Mouse (Mus musculus): Measurements from ENCODE around the gene Tmtc4. TPM values are rescaled to one million over a fixed set of nuclear protein-coding genes. Genes with fewer than 3 reads are reported as not detected.

Tmtc4 gene
- total RNA-seq, 2 experiments from 2014 or later: 9.6 to 15.2 TPM

- DNase-seq (ENCODE audit: low spot score): no peak
Measured at GRCm38 (mm10) chr14:122881699-122882098, 102.1 kb downstream of the Tmtc4 start.

GRCm38 (mm10) chr14:122880291-122880690 is 103.5 kb downstream of the Tmtc4 start:
- intact Hi-C loops (cut with DNase I): no loop called here
- no peak for DNase-seq (ENCODE audit: low spot score)

More at GRCm38 (mm10) chr14:122881699-122882098, 102.1 kb downstream of the Tmtc4 start:
- intact Hi-C loops (cut with DNase I): no loop called here

- no peak for DNase-seq (ENCODE audit: low spot score)
- intact Hi-C loops (cut with DNase I): loop anchor here (10.0 kb wide), 2 partner anchors 683 to 813 kb away; no protein-coding TSS in a partner anchor
Measured at GRCm38 (mm10) chr14:122877787-122878186, 106.0 kb downstream of the Tmtc4 start.

GRCm38 (mm10) chr14:122876723-122877122 is 107.1 kb downstream of the Tmtc4 start:
- no peak for DNase-seq (ENCODE audit: low spot score)
- intact Hi-C loops (cut with DNase I): loop anchor here (1.0 to 10.0 kb wide), 4 partner anchors 367 to 812 kb away; no protein-coding TSS in a partner anchor

GRCm38 (mm10) chr14:122876163-122876562 is 107.7 kb downstream of the Tmtc4 start:
- intact Hi-C loops (cut with DNase I): loop anchor here (1.0 to 10.0 kb wide), 4 partner anchors 367 to 811 kb away; no protein-coding TSS in a partner anchor

GRCm38 (mm10) chr14:122875636-122876035 is 108.2 kb downstream of the Tmtc4 start:
- DNase-seq (ENCODE audit: low spot score): no peak
- intact Hi-C loops (cut with DNase I): loop anchor here (1.0 to 10.0 kb wide), 4 partner anchors 366 to 811 kb away; no protein-coding TSS in a partner anchor

More at GRCm38 (mm10) chr14:122876163-122876562, 107.7 kb downstream of the Tmtc4 start:
- peak; percentile 16 for DNase-seq (ENCODE audit: low spot score)

- intact Hi-C loops (cut with DNase I): loop anchor here (10.0 kb wide), 2 partner anchors 680 to 810 kb away; no protein-coding TSS in a partner anchor
- no peak for DNase-seq (ENCODE audit: low spot score)
Measured at GRCm38 (mm10) chr14:122875056-122875455, 108.8 kb downstream of the Tmtc4 start.

GRCm38 (mm10) chr14:122872612-122873011 is 111.2 kb downstream of the Tmtc4 start:
- intact Hi-C loops (cut with DNase I): loop anchor here (10.0 kb wide), 2 partner anchors 678 to 808 kb away; no protein-coding TSS in a partner anchor
- no peak for DNase-seq (ENCODE audit: low spot score)

GRCm38 (mm10) chr14:122871841-122872580 is 111.8 kb downstream of the Tmtc4 start:
- no peak for DNase-seq (ENCODE audit: low spot score)
- intact Hi-C loops (cut with DNase I): loop anchor here (10.0 kb wide), 2 partner anchors 677 to 807 kb away; no protein-coding TSS in a partner anchor

- intact Hi-C loops (cut with DNase I): loop anchor here (10.0 kb wide), 2 partner anchors 675 to 805 kb away; no protein-coding TSS in a partner anchor
- DNase-seq (ENCODE audit: low spot score): no peak
Measured at GRCm38 (mm10) chr14:122869831-122870230, 114.0 kb downstream of the Tmtc4 start.

Other genes with a start within 250 kb of the Tmtc4 start
- gene Ggact, start 70.3 kb downstream of the Tmtc4 start, total RNA-seq (2021): 10 to 100 TPM; 23.8 to 27.1 TPM